Mouse (Mus musculus) ES-Bruce4 (cell line): ENCODE data around the gene Fam183b.
"Not testable (repeated sequence)": the region's sequence is repeated elsewhere in the genome, so short reads cannot be mapped to it uniquely, and the experiment has no call there.

Experiments
- CTCF ChIP-seq: IDR thresholded peaks from one replicate; pipeline ENCODE4 v1.8.1; 2011; ENCODE audit warnings: low read depth, low read length
- POLR2A ChIP-seq: IDR thresholded peaks from one replicate; pipeline ENCODE4 v1.8.1; 2011; ENCODE audit warnings: low read length; ENCODE audit not compliant: insufficient read depth

DNA sequence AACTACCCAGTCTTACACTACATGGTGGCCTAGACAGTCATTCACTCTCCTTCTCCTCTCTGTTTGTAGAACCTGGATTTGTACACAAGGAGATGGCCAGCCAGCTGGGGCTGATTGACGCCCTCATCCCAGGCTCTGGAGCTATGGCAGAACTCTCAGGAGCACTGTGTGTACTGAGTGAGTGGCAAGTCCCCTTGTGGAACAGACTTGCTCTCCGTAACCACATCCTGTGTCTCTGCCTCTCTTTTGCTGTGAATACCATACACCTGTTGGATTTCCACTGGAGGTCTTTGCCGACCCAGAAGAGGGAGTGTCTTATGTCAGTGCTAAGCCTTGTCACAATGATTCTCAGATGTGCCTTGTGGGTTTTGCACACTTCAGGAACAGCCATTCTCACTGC lies 30.8 kb upstream of the Fam183b start:
- not testable (repeated sequence) for TF ChIP-seq CTCF, POLR2A
